Mouse (Mus musculus): ENCODE measurements around the gene Slc9a2.

DNA sequence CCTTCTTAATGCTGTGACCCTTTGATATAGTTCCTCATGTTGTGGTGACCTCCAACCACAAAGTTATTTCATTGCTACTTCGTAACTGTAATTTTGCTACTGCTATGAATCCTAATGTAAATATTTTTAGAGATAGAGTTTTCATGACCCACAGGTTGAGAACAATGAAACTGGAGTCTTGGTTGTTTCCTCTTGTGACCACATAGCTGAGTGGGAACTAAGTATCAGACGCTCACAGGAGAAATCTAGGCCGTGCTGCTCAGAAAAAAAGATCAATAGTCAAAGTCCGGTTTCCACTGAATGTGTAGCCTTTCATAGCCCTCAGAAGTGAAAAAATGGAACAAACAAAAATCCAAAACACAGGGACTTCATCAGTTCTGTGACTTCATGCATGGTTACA, 24.7 kb downstream of the Slc9a2 start:
- no peak for TF ChIP-seq CTCF (IDR thresholded peaks at IDR 0.05; ENCODE audit: extremely low read depth, insufficient read depth, low read length)
- no peak for TF ChIP-seq POLR2A (IDR thresholded peaks at IDR 0.05; ENCODE audit: extremely low read depth, insufficient read depth, low read length)
